Mouse (Mus musculus) ES-E14 (cell line): ENCODE measurements at regions not wholly inside any gene's neighbourhood (a gene's known extent, or its start where the extent isn't known, plus 50 kb on each side); places are given as distances from the start of the nearest gene placed in this dataset.

Experiments used
- DNase-seq: peaks from one replicate; pipeline ENCODE4 v3.0.0-alpha.2; 2013; ENCODE audit warnings: low read depth, low spot score
- H3K27ac ChIP-seq: 2 replicates; pipeline ENCODE4 v1.5.1; 2012; ENCODE audit warnings: low read depth, mild to moderate bottlenecking, low read length, moderate library complexity, mixed read lengths; ENCODE audit not compliant: poor library complexity, insufficient read depth, severe bottlenecking
- H3K36me3 ChIP-seq: 2 replicates; pipeline ENCODE4 v1.6.1; 2012; ENCODE audit warnings: mild to moderate bottlenecking, low read length, moderate library complexity, mixed read lengths; ENCODE audit not compliant: control insufficient read depth, poor library complexity, insufficient read depth, severe bottlenecking
- H3K4me1 ChIP-seq, 2 experiments: fragments of 150-350 bp in 1 of 2; sonication (generic) in 1 of 2; 2 replicates each; pipeline ENCODE4 v1.6.1; 2012; ENCODE audit warnings: low read length in 2 of 2, mild to moderate bottlenecking in 1 of 2, mixed read lengths in 1 of 2; ENCODE audit not compliant: control insufficient read depth in 2 of 2, insufficient read depth in 2 of 2, poor library complexity in 1 of 2
- H3K4me3 ChIP-seq, 2 experiments: fragments of 150-350 bp in 1 of 2; sonication (generic) in 1 of 2; 2 replicates each; pipeline ENCODE4 v1.5.1; 2012; ENCODE audit warnings: low read length in 2 of 2, low read depth in 1 of 2, mild to moderate bottlenecking in 1 of 2, mixed read lengths in 1 of 2; ENCODE audit not compliant: insufficient read depth in 1 of 2, poor library complexity in 1 of 2, severe bottlenecking in 1 of 2
- H3K9ac ChIP-seq: 2 replicates; pipeline ENCODE4 v1.6.1; 2012; ENCODE audit warnings: low read depth, mild to moderate bottlenecking, low read length, mixed read lengths; ENCODE audit not compliant: poor library complexity, insufficient read depth, severe bottlenecking
- H3K9me3 ChIP-seq: fragments of 150-350 bp; sonication (generic); 2 replicates; pipeline ENCODE4 v1.6.1; 2012; ENCODE audit warnings: low read depth, mild to moderate bottlenecking, low read length; ENCODE audit not compliant: control insufficient read depth, insufficient read depth
- CHD2 ChIP-seq: IDR thresholded peaks from 2 replicates; pipeline ENCODE4 v1.6.1; 2014; ENCODE audit warnings: mild to moderate bottlenecking, low read depth, low read length, inconsistent platforms
- HCFC1 ChIP-seq: IDR thresholded peaks from 2 replicates; pipeline ENCODE4 v1.6.1; 2012; ENCODE audit warnings: low read length, inconsistent platforms, borderline replicate concordance; ENCODE audit not compliant: insufficient read depth
- MAFK ChIP-seq: IDR thresholded peaks from 2 replicates; pipeline ENCODE4 v1.6.1; 2014; ENCODE audit warnings: mild to moderate bottlenecking, low read depth, low read length, inconsistent platforms; ENCODE audit not compliant: insufficient read depth
- ZC3H11A ChIP-seq: IDR thresholded peaks from 2 replicates; pipeline ENCODE4 v1.6.1; 2012; ENCODE audit warnings: low read depth, mild to moderate bottlenecking, inconsistent platforms, low read length, borderline replicate concordance
- ZNF384 ChIP-seq: IDR thresholded peaks from 2 replicates; pipeline ENCODE4 v1.6.1; 2012; ENCODE audit warnings: low read depth, low read length, inconsistent platforms
- in situ Hi-C, 2 experiments: fragments of 600-800 bp; cut with MboI; formaldehyde crosslinking; loops; one replicate each; pipeline ENCODE4 v1.15.1; 2025; ENCODE audit warnings: low sequenced_read_pairs in 2 of 2, inconsistent platforms in 1 of 2; ENCODE audit not compliant: unreplicated experiment in 2 of 2

DNA sequence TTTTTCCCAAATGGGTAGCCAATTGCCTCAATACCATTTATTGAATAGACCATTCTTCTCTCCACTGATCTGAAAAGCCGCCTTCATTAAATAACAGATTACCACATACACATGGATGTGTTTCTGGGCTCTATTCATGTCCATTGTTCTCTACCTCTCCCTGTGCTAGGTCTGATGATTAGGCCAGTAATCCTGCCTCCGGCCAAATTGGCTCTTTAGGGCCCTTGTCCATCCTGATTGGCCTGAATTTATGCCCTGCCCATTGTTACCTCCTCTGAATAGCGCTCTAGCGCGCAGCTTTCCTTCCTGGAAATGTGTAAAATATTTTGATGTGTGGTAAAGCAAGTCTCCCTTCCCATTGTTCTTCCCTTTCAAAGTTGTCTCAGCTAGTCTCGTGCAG, 163.2 kb downstream of the Efnb1 start:
- Histone ChIP-seq H3K4me1 (no peaks in the 10 kb centered on the region), H3K9ac (no peak overlapping the region), H3K36me3 (no peaks in the 10 kb centered on the region), H3K9me3 (no peaks in the 10 kb centered on the region), H3K4me3 (no peak overlapping the region), H3K27ac (no peak overlapping the region)
- no peak for DNase-seq
- no peak for TF ChIP-seq HCFC1
- no peak for TF ChIP-seq ZNF384
- no peak for TF ChIP-seq CHD2
- TF ChIP-seq MAFK = no peak
- no peak for TF ChIP-seq ZC3H11A
- in situ Hi-C loops = no loop called here

DNA sequence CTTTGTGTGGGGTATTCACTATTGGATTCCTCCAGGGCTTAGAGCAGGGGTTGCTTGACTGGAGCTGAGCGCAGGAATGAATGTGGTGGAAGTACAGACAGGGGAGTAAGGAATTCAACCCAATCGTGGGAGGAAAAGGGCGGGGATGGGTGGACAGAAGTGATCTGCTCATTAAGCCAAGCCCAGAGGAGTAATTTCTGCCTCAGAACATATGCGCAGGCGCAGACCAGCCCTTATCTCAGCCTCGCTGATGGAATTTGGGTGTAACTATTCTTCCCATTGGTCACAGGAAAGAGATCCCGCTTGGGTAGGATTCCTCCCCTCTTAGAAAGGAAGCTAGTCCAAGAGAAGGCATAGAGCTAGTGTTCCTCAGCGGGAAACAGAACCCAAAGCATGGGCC, 158.8 kb downstream of the Efnb1 start:
- in situ Hi-C loops = no loop called here
- Histone ChIP-seq H3K27ac (no peak overlapping the region), H3K36me3 (no peaks in the 10 kb centered on the region), H3K9ac (no peak overlapping the region), H3K4me1 (no peaks in the 10 kb centered on the region), H3K9me3 (no peaks in the 10 kb centered on the region), H3K4me3 (no peak overlapping the region)
- TF ChIP-seq ZNF384 (no peak), MAFK (no peak), ZC3H11A (no peak), HCFC1 (no peak), CHD2 (no peak)
- no peak for DNase-seq

DNA sequence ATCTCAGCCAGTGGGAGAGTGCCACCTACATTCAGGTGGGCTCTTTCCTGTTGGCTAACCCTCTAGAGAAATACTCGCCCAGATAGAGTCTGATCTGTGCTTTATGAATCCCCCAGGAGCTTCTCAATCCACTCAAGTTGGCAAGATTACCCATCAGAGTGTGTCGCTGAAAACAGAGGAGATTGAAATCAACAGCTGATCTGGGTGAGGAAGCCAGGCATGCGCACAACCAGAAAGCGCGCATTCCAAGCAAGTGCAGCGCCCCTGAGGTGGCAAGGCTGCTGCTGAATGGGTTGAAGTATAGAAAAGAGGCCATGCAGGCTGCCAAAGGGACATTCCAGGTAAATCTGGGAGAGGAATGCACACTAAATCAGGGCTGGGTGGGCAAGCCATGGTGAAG, 158.0 kb downstream of the Efnb1 start:
- no peaks in the 10 kb centered on the region for H3K9me3 ChIP-seq
- in situ Hi-C loops = no loop called here
- H3K4me3 ChIP-seq = no peak overlapping the region
- no peak overlapping the region for H3K27ac ChIP-seq
- no peaks in the 10 kb centered on the region for H3K4me1 ChIP-seq
- H3K9ac ChIP-seq = no peak overlapping the region
- no peaks in the 10 kb centered on the region for H3K36me3 ChIP-seq
- no peak for DNase-seq
- TF ChIP-seq MAFK = no peak
- TF ChIP-seq ZNF384 = no peak
- TF ChIP-seq CHD2 = no peak
- no peak for TF ChIP-seq HCFC1
- no peak for TF ChIP-seq ZC3H11A

DNA sequence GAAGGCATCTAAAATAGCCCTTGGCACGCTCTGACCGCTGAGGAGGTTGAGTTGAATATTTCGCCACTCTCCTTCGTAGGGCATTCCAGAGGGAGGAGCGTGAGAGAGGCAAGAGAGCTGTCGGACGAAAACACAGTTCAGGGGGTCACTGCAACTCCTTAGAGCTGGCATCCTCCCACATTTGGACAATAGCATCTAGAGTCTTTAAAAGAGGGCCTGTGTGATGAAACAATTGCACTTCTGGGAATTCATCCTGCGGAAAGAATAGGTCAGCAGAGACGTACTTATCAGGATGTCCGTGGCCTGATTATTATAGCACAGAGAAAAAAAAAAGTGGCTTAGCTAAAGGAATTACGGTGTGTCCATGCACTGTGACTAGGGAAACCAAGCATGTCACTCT, 156.8 kb downstream of the Efnb1 start:
- Histone ChIP-seq H3K4me1 (no peaks in the 10 kb centered on the region), H3K36me3 (no peaks in the 10 kb centered on the region), H3K4me3 (no peak overlapping the region), H3K9ac (no peak overlapping the region), H3K9me3 (no peaks in the 10 kb centered on the region), H3K27ac (no peak overlapping the region)
- TF ChIP-seq ZC3H11A (no peak), CHD2 (no peak), HCFC1 (no peak), MAFK (no peak), ZNF384 (no peak)
- in situ Hi-C loops = no loop called here
- DNase-seq = no peak

DNA sequence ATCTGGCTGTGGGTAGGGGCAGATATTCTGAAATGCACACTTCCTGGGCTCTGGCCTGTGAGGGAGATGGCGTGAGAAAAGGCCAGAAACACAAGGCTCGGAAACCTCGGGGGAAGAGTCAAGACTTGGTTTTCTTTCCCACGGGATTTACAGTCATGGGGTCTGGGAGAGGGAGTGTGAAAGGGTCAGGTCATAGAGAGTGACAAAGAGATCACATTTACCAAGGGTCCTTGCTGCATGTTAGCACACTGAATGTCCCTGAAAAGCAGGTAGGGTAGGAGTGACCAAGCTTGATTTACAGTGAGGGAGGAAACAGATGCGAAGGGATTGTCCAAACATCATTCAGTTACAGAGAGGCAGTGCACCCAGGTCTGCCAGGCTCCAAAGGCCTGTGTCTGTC, 156.0 kb downstream of the Efnb1 start:
- Histone ChIP-seq H3K9ac (no peak overlapping the region), H3K27ac (no peak overlapping the region), H3K4me3 (no peak overlapping the region), H3K36me3 (no peaks in the 10 kb centered on the region), H3K4me1 (no peaks in the 10 kb centered on the region), H3K9me3 (no peaks in the 10 kb centered on the region)
- DNase-seq = no peak
- in situ Hi-C loops = no loop called here
- TF ChIP-seq ZNF384 (no peak), CHD2 (no peak), ZC3H11A (no peak), HCFC1 (no peak), MAFK (no peak)
